Mouse (Mus musculus) layer of hippocampus, adult 8-10 months (tissue): ENCODE data around the gene Shmt1. TPM values are rescaled to one million over a fixed set of nuclear protein-coding genes. Genes with fewer than 3 reads are reported as not detected.
"Not testable (repeated sequence)": the region's sequence is repeated elsewhere in the genome, so short reads cannot be mapped to it uniquely, and the experiment has no call there.

Experiments
- DNase-seq, 2 experiments: peaks; one replicate each; pipeline ENCODE4 v3.0.0; 2022; ENCODE audit warnings: low spot score in 2 of 2
- total RNA-seq, 4 experiments: library from RNA; stranded (reverse); gene quantifications; 2 replicates each; pipeline ENCODE4 v1.2.4; 2022

The Shmt1 gene
- 10 to 100 TPM in 1 of 4 experiments, 1 to 10 TPM in 3; 4.4 to 11.7 (median 8.5) TPM for total RNA-seq

DNA sequence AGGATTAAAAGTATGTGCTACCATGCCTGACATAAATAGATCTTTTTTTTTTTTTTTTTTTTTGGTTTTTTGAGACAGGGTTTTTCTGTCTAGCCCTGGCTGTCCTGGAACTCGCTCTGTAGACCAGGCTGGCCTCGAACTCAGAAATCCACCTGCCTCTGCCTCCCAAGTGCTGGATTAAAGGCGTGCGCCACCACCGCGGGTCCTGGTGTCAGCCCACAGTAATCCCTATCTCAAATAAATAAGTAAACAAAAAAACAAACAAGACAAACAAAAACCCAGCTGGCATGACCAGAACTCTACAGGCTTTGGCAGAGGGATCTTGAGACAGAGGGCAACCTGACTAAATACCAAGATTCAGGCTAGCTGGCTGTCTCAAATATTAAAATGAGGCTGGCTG is at the start of gene Shmt1:
Shmt1 (minus strand) TSS at position 101 of the 400 bp plus-strand sequence.
- not testable (repeated sequence) for DNase-seq

GRCm38 (mm10) chr11:60856587-60856986 is 45.1 kb upstream of the Shmt1 start:
- no peak for DNase-seq

- DNase-seq: no peak
Measured at GRCm38 (mm10) chr11:60845415-60845814, 33.9 kb upstream of the Shmt1 start.

- DNase-seq: no peak
Measured at GRCm38 (mm10) chr11:60843412-60843811, 31.9 kb upstream of the Shmt1 start.

- no peak for DNase-seq
Measured at GRCm38 (mm10) chr11:60841467-60842200, 30.1 kb upstream of the Shmt1 start.

- no peak for DNase-seq
Measured at GRCm38 (mm10) chr11:60837644-60838406, 26.3 kb upstream of the Shmt1 start.

DNA sequence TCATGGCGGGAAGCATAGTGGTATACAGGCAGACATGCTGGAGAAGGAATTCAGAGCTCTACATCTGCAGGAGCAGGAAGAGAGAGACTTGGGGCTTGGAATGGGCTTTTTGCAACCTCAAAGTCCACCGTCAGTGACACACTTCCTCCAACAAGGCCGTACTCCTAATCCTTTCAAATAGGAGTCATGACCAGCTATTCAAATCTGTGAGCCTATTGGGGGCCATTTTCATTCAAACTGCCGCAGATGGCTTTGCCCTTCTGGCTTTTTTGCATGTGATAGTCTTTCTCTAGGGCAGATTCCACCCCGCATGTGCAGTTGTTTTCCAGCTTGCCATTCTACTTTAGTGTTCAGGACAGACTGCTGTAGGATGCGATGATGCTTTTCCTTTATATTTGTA is 25.4 kb upstream of the Shmt1 start:
- no peak for DNase-seq

DNA sequence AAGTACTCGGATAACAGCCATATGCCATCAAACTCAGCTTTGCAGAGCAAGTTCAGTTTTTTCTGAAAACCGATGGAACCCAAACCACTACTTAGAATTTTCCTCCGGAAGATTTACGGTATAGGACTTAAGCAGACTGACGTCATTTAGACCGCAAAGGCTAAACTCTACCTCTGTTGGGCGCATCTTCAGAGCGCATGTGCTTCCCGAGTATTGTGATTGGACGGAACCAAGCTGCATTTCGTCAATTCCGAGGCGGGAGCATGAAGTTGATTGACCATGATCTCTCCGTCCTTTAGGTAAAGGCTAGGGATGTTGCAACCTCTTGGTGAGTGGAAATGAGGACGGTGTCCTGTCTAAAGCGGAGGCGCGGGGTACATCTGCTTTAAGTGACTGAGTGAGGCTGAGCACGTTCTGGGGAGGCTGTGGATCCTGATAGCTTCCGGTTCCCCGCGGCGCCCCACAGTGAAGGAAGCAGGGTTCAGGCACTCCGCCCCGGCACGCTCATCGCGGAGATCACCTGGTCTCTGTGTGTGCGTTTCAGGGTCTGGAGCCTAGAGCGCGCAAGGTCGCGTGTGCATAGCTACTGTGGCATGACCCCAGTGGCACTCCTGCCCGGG is 19.0 kb upstream of the Shmt1 start, which contains the start of gene Dhrs7b:
Dhrs7b (plus strand) TSS at position 199 of the 620 bp plus-strand sequence.
- peak; percentile 90 to 91 for DNase-seq

- DNase-seq: no peak
Measured at GRCm38 (mm10) chr11:60828903-60829302, 17.4 kb upstream of the Shmt1 start.

DNA sequence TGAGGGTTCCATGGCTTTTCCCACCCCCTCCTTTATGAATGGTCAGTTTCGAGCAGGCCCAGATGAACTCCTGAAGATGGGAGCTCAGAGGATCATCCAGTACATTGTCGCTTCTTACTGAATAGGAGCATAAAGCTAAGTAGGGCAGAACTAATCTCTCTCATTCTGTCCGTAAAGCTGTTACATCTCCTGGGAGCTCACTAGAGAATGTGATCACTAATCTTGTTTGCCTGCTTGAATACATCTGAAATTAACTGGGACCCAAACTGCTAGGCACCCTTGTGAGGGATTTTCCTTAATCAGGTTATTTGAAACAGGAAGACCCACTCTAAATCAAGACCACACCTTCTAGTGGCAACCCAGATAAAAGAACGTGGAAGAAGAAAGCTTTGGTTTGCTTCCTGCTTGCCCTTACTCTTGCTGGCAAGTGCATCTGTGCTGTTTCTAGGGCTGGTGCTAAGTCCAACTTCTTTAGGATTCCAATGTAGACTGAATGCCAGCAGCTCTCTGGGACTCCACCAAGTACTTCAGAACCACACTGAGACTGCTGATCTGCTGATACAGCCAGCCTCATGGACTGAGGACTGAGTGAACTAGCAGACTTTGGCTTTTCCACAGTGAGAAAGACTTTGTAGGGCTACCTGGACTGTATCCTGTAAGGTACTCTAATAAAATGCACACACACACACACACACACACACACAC is 15.9 kb upstream of the Shmt1 start:
- no peak for DNase-seq

GRCm38 (mm10) chr11:60826700-60827099 is 15.2 kb upstream of the Shmt1 start:
- no peak for DNase-seq

DNA sequence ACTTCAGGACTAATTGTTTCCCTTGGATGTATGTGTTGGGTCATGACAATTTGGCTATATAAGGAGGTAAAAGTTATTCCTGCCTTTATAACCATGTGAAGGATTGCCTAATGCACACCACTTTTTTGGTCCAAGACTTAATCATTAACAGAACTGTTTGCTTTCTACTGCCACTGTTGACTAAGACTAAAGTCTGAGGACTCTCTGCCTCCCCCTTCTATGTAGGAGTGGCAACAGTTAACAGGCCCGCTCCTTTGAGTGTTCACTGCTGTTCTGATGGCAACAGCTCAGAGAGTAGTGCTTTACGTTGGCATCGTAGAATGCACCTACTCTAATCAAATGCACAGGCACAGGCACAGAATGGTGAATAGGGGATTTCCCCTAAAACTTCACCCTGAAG is 13.7 kb upstream of the Shmt1 start:
- no peak for DNase-seq

GRCm38 (mm10) chr11:60823771-60824170 is 12.3 kb upstream of the Shmt1 start:
- DNase-seq: no peak

- no peak for DNase-seq
Measured at GRCm38 (mm10) chr11:60816398-60816797, 4.9 kb upstream of the Shmt1 start.

DNA sequence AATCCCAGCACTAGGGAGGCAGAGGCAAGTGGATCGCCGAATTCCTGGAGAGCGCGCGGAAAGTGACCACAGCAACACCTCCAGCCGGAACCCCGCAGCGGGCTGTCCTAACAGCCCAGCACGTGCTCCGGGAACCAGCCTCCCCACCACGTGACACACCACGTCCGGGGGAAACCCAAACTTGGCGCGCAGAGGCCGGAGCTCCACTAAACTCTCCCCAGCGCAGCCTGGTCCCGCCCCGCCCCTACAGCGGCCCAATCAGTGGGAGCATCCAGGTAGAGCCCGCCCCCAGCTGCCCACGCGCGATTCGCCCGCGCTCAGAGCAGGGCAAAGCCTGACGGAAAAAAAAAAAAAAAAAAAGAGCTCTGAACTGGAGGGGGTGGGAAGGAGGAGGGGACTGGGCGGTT is 461 bp downstream of the Shmt1 start:
- DNase-seq: peak; percentile 87 to 88

GRCm38 (mm10) chr11:60810046-60810965 is 1.2 kb downstream of the Shmt1 start:
- DNase-seq: no peak

DNA sequence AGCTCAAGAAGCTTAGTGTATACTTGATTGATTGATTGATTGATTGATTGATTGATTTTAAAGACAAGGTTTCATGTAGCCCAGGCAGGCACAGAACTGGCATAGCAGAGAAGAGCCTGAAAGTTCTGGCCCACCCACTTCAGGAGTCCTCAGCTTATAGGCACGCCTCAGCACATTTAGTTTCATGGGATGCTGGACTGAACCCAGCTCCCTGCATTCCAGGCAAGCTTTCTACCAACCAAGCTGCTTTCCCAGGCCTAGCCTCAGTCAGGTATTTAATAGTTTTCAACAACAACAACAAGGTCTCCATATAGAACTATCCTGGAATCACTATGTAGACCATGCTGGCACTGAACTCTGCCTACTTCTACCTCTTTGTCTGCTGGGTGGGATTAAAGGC is 2.0 kb downstream of the Shmt1 start:
- DNase-seq: no peak

DNA sequence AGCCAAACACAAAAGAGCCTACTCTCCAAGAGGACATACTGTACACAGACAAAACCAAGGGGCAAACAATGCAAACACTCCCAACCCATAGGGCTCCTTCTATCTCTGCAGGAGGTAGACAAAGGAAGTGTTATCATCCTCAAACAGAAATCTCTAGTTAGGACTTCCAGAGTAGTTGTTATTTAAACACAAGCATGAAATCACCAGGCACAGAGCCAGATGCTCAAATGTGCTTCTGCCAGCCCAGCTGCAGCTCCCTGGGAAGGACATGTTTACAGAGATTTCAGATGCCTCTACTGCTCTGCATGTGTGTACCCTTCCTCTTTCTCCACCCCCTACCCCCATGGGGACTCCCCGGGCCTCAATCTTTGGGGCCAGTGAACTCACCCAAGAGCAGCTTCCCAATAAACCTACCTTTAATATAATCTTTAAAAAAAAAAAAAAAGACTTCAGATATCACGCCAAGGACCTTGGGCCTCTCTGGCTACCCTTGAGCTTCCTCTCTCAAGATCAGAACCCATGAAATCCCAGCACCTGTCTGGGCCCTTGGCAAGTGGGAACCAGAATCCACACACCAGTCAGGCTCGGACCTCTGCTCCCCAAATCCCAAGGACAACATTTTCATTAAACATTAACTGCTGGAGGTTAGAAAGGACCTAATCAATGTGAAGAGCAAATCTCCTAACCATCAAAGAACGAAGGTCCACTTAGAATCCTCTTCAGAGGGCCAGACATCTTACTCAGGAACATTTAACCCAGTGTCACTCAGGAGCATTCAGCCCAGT is 3.0 kb downstream of the Shmt1 start:
- DNase-seq: peak; percentile 42 to 64

DNA sequence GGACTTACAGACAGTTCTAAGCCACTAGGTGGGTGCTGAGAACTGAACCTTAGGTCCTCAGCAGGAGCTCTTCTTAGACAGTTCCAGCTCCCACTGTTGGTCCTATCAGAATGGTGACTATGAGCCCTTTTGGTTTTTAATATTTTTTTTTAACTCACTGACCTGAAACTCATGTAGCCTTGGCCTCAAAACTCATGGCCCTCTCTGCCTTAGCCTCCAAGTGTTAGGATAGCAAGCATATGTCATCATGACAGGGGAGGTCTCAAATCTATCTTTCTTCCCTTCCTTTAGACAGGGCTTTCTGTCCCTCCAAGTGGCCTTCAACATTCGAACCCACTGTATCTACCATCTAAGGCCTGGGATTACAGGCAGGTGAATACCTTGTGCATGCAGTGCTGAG is 10.6 kb downstream of the Shmt1 start:
- DNase-seq: no peak

DNA sequence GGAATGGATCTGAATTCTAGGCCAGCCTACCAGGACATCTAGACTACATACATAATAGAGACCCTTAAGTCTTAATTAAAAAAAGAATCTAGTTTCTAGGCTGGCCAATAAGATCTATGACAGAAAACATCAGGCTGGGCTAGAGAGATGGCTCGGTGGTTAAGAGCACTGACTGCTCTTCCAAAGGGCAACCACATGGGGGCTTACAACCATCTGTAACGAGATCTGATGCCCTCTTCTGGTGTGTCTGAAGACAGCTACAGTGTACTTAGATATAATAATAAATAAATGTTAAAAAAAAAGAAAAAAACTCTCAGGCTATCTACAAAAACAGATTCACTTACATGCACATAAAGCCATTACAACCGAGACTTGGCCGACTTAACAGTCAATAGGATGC is 11.5 kb downstream of the Shmt1 start:
- DNase-seq: no peak
